Mouse (Mus musculus) embryo, embryonic 10 days (tissue): ENCODE measurements around the gene Ces1f.
"Not testable (repeated sequence)": the region's sequence is repeated elsewhere in the genome, so short reads cannot be mapped to it uniquely, and the experiment has no call there.

ENCODE experiments used
- DNase-seq: peaks from one replicate; pipeline ENCODE4 v3.0.0-alpha.2; 2015; ENCODE audit warnings: low spot score

Gene Ces1f

DNA sequence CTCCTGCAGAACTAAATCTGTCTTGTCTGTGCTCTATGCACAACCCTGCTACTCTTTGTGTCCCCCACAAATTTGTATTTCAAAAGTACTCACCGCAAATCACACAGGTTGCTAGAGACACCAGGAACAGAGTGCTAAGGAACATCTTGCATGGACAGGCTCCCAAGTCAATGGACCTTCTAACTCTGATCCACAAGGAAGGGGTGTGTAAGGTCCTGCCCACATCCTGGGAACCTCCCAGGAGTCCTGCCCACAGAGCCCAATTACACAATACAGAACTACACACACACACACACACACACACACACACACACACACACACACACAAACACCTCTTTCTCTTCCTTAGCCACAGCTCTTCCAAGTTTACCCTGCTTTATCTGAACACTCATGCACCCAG, at the start of gene Ces1f:
TSS of gene Ces1f (minus strand) at position 192 of the 400 bp plus-strand sequence.
- no peak for DNase-seq

DNA sequence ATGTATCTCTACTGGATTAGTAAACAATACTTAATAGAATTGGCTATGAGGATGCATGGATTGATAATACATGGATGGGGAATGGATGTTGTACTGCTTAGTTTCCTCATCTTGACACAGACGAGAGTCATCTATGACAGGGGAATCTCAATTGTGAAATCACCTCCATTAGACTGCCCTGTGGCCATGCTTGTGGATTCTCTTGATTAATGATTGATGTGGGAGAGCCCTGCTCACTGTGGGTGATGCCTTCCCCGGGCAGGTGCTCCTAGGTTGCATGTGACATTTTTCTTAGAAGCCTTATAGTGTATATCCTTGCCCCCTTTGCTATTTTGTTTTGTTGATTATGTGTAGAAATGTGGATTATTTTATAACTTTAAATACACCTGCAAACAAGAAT, 45.6 kb upstream of the Ces1f start:
- no peak for DNase-seq

DNA sequence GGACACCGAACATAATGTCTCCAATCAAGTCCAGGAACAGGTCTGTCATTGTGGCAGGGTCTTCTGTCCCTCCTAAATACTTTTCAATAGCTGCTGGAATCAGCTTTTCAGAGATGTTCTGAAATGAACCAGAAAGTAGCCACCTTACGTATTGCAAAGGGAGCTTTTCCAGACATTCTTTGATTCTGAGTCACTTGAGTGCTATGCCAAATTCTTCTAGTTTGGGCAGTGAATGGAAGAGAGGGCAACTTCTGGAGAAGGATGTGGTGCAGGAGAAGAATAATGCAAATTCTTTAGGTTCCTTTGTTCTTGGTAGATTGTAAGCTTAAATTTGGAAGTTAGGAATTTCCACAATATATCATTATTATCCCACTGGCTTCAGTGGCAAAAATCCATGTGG, 37.5 kb upstream of the Ces1f start:
- no peak for DNase-seq

DNA sequence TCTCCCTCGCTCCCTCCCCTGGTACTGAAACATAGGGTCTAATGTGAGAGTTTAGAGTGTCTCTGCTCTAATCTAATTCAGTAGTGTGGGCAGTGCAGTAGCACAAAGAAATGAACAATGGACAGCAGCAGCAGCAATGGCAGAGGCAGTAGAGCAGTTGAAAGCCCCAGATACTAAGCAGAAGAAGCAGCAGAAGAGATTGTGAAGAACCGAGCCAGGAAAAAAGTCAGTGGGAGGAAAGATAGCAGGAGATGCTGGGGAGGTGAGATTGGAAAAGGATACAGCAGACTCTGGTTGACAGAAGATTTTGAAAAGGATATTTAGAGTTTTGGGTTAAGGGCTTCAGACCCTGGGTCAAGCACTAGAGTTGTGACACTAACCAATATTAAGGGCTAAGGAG, 36.0 kb upstream of the Ces1f start:
- DNase-seq: no peak

DNA sequence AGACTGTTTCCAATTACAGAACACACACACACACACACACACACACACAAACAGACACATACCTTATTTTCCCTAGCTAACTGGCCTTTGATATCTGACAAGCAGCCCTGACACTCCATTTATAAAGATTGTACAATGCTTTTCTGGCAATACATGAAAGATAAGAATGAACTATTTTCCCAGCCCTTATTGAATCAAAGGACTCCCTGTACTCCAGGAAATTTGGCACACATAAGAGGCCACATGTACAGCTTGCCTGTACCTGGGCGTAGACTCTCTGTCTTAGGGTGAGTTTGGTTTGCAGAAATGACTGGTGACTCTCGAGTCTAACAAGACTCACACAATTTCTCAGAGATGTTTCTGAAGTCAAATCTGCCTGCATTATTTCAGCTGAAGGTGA, 4.3 kb upstream of the Ces1f start:
- DNase-seq: no peak

DNA sequence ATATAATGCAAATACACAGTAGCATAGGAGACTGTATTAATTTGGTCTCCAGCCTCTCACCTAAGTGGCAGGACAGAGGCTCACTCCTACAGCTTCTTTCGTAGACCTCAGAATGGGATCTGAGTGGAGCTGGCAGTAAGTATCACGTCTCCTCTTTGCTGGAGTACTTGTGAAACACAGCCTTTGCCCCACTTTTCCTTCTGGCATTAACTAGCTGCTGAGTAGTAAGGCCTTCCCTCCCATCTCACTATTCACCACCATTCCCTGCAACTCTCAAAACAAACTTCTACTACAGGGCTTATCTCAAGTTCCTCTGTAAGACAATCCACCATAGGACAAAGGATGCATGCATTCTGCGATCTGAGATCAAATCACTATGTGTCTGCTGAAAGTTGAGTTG, 2.8 kb upstream of the Ces1f start:
- DNase-seq: no peak

DNA sequence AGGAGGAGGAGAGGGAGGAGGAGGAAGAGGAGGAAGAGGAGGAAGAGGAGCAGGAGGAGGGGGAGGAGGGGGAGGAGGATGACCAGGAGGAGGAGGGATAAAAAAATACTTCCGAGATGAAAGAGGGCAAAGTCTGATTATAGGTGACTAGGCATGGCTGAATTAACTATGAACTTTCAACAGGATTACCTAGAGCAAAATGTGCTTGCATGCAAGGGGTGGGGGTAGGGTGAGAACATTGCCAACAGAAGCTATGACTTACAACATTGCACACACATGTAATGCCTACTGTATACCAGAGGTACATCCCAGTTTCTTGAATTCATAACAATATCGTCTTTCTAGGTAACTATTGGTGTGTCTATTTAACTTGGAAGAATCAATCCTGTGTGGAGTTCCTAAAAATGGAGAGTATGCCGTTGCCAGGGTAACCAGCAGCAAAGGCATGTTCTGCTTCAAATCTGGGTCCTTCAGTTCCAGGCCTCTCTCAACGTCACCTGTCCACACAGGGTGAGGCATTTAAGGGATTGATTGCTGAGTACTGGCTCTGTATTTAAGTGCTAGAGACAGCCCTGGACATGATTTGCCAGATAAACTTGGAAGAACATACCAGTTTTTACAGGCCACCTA, 1.3 kb downstream of the Ces1f start:
- DNase-seq: no peak

DNA sequence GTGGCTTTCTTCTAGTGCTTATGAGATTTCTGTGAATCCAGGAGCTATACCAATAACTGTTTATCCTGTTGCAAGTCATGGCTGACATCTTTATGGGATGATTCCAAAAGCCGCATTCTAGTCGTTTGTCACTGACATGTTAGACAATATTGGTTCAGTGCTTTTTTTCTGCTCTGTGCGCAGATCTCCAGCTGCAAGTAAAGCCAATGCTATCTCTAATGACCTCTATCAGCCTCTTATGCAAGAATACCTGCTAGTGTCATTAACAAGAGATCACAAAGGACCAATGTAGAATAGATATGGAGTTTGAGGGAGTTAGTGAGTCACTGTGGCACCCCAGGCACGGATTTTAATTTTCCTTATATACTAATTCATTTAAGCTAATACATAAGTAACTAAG, 4.9 kb downstream of the Ces1f start:
- no peak for DNase-seq

DNA sequence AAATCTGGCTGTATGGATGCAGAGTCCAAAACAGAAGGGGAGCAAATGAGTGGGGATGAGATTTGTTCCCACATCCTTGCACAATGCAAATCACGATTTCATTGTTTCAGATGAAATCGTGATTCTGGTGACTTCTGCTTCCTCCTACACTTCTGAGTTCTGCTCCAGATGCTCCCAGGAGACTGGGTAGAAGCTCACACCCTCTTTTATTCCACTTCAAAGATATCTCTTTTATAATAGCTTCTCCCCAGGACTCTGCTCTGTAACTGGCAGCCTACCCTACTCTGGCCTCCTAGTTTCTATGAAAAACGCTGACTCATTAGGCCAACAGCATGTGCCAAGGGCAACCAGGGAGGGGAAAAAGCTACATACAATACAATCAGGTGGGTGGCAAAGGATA, 6.2 kb downstream of the Ces1f start:
- DNase-seq: no peak

DNA sequence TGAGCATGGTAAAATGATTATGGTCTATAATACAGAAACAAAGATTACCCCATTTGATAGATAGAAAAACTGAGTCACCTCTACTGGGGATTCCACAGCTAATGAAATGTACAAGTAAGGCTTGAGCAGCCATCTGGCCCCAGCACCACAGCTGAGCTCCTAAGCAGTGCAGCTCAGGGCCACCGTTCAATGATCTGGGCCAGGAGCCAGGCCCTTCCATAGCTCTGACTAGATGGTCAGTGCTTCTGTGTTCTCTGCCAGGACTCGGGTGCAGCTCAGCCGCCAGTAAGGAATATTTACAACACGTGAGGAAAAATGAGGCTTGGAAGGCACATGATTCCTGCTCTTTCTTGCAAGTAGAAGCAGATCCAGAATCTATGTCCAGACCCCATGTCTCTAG, 6.9 kb downstream of the Ces1f start:
- no peak for DNase-seq

DNA sequence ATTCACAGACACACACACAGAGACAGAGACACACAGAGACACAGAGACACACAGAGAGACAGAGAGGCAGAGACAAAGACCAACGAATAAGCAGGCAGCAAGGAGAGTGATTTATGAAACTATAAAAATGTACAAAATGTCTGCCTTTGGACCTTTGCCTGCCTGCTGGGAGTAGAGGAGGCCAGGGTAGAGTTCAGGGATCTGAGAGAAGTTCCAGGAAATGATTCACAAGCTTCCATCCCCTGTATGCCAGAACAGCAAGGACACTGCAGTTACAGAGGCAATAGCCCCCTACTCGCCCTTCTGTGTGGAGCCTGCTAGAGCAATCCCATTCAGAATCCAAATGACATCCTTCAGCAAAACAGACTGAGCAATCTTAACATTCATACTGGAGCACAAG, 18.1 kb downstream of the Ces1f start:
- DNase-seq: no peak

DNA sequence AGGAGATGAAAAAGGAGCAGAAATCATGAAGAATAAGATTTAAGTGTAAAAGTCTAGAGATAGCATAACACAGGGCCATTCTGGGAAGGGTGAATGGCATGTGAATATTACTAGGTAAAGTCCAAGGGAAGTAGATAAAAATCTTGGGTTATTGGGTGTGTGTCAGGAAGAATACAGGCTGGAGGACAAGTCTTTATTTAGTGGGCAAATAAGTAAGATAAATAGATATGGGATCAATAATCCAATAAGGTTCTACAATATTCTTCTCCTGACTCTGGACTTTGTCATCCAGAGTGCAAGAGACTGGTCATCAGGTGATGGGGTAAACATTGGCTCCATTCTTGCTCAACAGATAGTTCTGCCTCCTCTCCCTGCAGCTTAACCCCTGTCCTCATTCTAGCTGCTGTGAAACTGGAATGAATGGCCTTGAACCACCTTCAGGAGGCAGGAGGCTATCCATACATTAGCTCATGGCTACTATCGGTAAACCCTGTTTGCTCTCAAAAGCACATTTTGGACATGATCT, 27.1 kb downstream of the Ces1f start:
- DNase-seq: no peak

DNA sequence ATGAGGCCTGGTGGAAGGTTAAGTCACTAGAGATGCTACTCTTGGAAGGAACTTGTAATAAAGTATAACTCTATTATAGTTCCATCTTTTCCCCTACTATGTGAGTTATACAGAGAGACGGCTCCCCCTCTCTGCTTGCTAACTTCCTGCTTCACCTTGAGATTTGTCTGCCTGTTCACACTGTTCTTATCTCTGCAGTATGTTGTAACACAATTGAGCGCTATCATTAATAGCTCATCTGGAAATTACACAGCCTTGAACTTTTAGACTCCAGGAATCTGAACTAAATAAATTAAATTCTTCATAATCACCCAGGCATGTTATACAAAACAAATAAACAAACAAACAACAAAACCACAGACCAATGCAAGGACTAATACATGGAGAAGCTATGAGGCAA, 33.5 kb downstream of the Ces1f start:
- DNase-seq: no peak

DNA sequence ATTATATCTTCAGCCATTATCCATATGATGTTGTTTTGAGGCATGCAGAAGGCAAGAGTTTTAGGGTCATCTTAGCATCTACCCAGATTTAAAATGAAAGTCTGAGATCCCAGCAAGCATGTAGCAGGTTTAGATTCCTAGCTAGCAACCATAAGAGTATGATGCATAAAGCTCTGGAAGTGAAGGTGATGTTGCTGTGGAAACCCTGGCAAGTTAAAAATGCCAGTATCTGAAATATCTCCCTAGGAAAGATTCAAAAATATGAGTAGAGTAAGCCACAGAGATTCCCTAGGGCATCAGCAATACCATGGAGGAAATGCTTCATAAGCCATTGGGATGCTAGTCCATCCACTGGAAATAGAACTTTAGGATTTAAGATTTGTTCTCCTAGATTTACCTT, 39.7 kb downstream of the Ces1f start:
- no peak for DNase-seq

DNA sequence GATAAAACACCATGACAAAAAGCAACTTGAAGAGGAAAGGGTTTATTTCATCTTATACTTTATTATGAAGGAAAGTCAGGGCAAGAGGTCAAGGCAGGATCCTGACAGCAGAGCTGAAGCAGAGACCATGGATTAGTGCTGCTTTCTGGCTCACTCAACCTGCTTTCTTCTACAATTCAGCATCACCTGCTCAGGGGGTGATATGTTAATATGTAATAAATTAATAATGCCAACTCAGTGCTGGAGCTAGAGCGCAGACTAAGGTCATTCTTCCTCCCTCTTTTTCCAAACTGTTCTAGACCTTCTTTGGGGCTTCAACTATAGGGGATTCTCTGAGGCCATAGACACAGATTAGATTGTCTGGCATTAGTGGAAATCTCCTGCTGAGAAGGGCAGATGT, 43.9 kb downstream of the Ces1f start:
- DNase-seq: no peak

DNA sequence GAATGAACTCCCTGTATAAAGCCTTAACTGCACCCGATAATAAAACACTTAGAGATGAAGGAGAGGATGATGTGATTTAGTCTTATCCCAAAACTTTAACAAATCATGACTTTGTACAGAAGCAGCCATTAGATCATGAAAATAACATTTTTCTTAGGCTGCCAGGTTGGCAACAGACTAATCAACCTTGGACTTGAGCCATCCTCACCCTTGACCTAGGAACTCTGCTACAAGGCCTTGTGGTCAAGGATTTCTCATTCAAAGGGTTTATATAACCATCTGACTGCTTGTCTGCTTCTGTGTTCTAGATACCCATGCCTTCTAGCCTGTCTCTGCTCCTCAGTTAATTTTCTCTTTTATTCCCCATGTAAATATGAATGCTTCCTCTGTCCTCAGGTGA, 44.8 kb downstream of the Ces1f start:
- DNase-seq: no peak

DNA sequence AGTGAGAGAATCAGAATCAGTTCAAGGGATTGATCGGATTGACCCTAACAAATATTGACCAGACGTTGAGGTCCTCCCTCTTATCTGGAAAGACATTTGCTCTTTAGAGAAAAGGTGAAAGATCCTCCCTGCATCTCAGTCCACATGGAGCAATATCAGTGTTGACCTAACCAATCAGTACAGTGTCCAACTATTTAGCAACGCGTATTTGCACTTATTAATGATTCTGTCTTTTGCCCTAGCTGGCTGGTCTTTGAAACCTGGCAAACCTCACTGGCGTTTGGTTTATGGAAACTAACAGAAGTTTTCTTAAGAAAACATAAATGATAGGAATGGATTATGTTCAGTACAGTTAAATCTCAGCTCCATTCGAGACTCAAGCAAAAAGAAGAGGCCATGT, 45.5 kb downstream of the Ces1f start:
- DNase-seq: no peak

DNA sequence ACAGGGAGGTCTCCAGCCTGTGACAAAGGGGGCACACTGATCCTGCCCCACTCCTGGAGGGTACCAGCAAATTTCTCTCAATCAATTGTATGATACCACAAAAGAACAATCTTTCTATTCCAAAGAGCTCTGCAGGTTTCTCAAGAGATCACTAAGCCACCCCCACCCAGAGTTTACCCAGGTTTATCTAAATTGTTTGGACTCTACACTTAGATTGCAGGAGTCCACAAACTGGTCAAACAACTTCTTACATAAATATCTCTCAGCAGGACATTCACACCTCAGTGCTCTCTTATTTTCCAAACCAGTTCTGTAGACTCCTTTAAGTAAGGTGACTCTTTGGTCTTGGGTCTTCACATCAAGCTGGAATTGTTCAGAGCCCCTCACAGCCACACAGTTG, 50.1 kb downstream of the Ces1f start, which contains the start of gene Ces1e:
TSS of gene Ces1e (minus strand) at position 174 of the 400 bp plus-strand sequence.
- no peak for DNase-seq

DNA sequence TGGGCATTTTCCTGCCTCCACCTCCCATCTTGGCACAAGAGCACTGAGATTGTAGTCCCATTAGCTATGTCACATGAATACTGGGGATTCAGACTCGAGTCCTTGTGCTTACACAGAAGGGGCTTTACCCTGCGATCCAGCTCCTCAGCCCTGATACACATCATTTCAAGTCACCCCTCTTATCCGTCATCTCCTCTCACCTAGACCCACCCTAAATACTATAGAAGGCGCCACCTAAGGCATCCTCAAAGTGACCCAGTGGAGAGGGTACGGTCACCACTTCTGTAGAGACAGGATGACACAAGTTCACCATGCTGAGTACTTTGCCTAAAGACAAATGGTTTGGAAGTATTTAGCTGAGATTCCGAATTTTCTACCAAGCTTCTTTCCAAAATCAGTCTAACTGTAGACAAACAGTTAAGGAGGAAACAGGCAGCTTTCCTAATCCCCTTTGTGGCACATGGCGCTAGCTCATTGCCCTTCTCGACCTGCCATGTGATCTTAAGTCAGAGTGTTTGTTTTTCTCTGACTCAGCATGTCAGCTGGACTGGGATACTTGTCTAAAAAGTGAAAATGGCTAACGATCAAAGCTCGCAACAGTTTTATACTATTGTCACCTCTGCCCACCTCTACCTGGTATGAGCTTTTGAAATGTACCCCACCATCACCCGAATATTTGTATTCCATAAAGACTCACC, 50.7 kb downstream of the Ces1f start:
- no peak for DNase-seq

DNA sequence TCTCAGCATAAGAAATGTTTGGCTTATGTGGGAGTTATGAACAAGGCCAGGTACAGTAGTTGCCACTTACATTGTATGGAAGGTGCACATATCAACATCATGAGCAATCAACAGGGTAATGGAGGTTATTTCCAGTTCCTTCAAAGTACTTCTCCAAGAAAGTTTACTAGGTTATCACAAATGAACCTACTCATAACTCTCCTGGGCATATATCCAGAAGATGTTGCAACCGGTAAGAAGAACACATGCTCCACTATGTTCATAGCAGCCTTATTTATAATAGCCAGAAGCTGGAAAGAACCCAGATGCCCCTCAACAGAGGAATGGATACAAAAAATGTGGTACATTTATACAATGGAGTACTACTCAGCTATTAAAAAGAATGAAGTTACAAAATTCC, 53.1 kb downstream of the Ces1f start:
- not testable (repeated sequence) for DNase-seq

DNA sequence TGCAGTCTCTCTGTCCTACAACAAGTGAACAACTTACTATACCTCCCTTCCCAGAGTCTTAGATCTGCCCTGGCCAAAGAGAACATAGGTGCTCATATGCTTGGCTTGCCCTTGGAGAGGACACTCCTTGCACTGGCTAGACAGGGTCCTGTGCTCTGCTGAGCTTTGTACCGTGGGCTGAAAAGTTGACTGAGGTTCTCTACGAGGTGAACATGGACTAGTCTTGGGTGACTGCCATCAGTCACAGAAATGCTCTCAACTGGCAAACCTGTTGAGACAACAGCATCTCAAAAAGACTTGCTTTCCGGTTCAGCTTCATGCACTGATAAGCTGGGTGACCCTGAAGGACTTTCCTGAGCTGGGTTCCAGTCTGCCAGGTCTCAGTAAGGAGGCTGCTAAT, 57.7 kb downstream of the Ces1f start:
- no peak for DNase-seq

DNA sequence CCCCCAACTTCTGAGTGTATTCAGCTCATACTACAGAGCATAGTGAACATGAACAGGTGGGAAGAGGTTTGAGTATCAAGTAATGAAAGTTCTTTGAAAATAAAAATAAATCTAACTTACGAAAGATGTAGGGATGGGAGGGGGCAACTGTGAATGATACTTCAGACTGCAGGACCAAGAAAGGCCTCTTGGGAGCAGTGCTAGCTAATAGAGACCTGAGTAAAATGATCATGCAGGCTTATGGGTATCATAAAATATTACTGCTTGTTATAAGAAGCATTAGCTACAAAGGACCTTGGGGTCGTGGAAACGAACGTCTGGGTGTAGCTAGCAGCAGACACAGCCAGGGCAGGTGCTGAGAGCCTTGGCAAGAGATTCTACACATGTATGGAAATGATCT, 61.7 kb downstream of the Ces1f start:
- no peak for DNase-seq

DNA sequence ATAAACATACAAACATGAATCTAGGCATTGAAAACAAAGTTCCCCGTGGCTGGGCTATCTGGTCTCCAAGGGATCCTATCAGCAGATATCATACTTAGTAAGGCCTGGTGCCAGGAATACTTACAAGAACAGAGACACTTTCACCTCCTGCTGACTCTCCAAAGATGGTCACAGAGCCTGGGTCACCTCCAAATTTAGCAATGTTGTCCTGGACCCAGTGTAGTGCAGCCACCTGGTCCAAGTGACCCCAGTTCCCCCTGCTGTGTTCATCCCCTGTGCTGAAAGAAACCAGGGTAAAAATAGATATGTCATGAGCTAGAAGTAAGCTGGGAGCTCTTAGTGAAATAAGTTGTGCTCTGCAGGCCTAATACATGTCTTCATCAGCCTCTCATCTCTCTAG, 62.2 kb downstream of the Ces1f start:
- DNase-seq: no peak

DNA sequence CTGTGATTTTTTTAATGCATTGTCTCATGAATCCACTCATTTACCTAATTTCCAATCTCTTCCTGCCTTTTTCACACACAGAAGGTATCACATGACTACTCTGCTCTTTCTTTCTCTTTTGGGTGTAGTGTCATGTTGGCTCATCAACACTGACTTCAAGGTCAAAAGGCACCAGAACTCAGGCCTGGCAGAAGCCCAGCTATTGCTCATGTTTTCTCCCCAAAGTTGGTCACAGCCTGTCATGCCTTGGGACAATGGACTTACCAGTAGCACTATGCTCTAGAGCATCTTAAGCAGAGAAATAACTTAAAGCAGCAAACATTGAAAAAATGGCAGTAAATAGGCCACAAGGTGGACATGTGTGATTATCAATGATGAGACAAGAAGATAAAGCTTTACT, 68.5 kb downstream of the Ces1f start:
- no peak for DNase-seq
